Mouse (Mus musculus): ENCODE results near the gene Sap30.

- TF ChIP-seq EP300 (IDR thresholded peaks at IDR 0.05; ENCODE audit: insufficient read depth, low read depth, low read length) (no peak), POLR2A (IDR thresholded peaks at IDR 0.05; ENCODE audit: insufficient read depth, low read length) (no peak), CTCF (IDR thresholded peaks at IDR 0.05; ENCODE audit: low read depth, low read length) (no peak)
Observed at GRCm38 (mm10) chr8:57457152-57457551, 30.5 kb downstream of the Sap30 start.

All from ES-Bruce4 (cell line).